Mouse (Mus musculus): Measurements from ENCODE around the gene Fam221b. TPM values are rescaled to one million over a fixed set of nuclear protein-coding genes. Genes with fewer than 3 reads are reported as not detected.

Gene Fam221b
- total and polyA plus RNA-seq, 2 experiments from 2014 or later, result 1.5 TPM; not detected in 1

DNA sequence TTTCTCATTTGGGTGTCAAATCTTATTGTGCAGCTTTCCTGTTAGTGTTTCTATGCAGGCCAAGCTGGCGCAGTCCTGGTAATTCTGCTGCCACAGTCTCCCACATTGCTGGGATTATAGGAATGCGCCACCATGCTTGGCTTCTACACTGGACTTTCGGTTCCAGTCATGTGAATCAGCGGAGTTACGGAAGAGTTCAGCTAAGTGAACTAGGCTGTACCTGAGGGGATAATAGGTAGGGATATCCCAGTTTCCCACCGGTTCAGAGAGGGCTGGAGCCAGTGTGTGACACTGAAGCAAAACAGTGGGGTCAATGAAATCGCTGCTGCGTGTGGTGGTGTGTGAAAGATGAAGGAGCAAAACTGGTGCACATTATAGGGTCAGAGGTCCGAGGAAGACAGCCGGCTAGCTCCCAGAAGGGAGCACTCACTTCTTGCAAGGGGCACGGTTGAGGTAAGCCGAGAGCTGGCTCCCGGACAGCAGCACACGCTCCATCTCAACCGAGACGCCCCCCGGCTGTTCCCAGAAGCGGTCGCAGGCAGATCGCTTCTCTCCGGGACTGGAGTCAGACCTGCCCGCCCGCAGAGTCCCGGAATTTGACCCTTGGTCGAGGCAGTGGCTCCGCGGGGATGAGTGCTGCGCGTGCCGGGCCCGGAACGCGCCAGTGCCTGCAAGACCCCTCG is 13.1 kb downstream of the Fam221b start:
- 0 out of 2 replicates have a peak, but pooled peaks cover 5% of the 10 kb centered on the region for H3K36me3 ChIP-seq (ENCODE audit: insufficient read depth, low read length)
- ATAC-seq (ENCODE audit: low FRiP score), result peak; percentile 17
- no peaks in the 10 kb centered on the region for H3K9me3 ChIP-seq (ENCODE audit: low read length)
- WGBS, result 5% methylated on average over 27 of the region's 34 CpGs
- peak overlapping the region; percentile 94 for H3K4me2 ChIP-seq (ENCODE audit: low read depth, low read length, poor library complexity, severe bottlenecking)
- DNase-seq (ENCODE audit: low spot score), result no peak
- peak overlapping the region; percentile 93 for H3K27ac ChIP-seq (ENCODE audit: low read depth, low read length)
- H3K4me3 ChIP-seq (ENCODE audit: low read depth, low read length), result peak overlapping the region; percentile 82
- no peak for TF ChIP-seq CTCF (IDR thresholded peaks at IDR 0.05)
- peak overlapping the region; percentile 90 for H3K9ac ChIP-seq (replicated peaks; ENCODE audit: low read length, poor library complexity, severe bottlenecking)
- H3K27me3 ChIP-seq (ENCODE audit: insufficient read depth, low read length), result no peaks in the 10 kb centered on the region
- H3K4me1 ChIP-seq (ENCODE audit: insufficient read depth, low read length), result no peaks in the 10 kb centered on the region

- ATAC-seq (ENCODE audit: low FRiP score) (no peak), DNase-seq (ENCODE audit: low spot score) (peak; percentile 73)
- Histone ChIP-seq H3K4me1 (ENCODE audit: insufficient read depth, low read length) (no peaks in the 10 kb centered on the region), H3K27ac (ENCODE audit: low read depth, low read length) (no peak within 1 kb of the TSS), H3K9me3 (ENCODE audit: low read length) (no peaks in the 10 kb centered on the region), H3K27me3 (ENCODE audit: insufficient read depth, low read length) (no peaks in the 10 kb centered on the region), H3K36me3 (ENCODE audit: insufficient read depth, low read length) (peaks cover 10% of the 10 kb centered on the region; the same call in 1 of the 2 replicates), H3K4me2 (ENCODE audit: low read depth, low read length, poor library complexity, severe bottlenecking) (peak within 1 kb of the TSS; percentile 45), H3K4me3 (ENCODE audit: low read depth, low read length) (peak within 1 kb of the TSS; percentile 26), H3K9ac (replicated peaks; ENCODE audit: low read length, poor library complexity, severe bottlenecking) (no peak within 1 kb of the TSS; the same call in 1 of the 2 replicates)
- 17% methylated on average over 24 of the region's 24 CpGs for WGBS
- TF ChIP-seq CTCF (IDR thresholded peaks at IDR 0.05), result peak; percentile 16; the same call in 1 of the 2 replicates
Measured at GRCm38 (mm10) chr4:43653161-43654015, 15.6 kb downstream of the Fam221b start, which contains the start of gene Spag8. Gene Spag8 (minus strand): TSS chr4:43653594.

DNA sequence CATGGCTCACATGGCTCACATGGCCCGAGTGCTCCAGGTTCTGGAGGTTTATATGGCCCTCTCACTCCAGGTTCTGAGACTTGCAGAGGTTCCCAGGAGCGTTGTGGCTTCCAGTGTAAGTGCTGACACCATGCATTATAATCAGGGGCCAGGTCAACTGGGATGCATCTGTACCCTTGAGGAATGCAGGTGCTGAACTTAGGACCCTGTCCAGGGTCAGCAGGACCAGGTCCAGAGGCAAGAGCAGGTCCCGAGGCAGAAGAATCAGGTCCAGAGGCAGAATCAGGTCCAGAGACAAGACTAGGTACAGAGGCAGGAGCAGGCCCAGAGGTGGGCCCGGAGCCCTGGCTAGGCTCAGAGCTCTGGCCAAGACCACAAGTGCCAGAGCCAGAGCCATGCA is 16.2 kb downstream of the Fam221b start:
- TF ChIP-seq CTCF (IDR thresholded peaks at IDR 0.05), result no peak
- H3K4me3 ChIP-seq (ENCODE audit: low read depth, low read length), result peak overlapping the region; percentile 26; the same call in 1 of the 2 replicates
- DNase-seq (ENCODE audit: low spot score) (no peak), ATAC-seq (ENCODE audit: low FRiP score) (no peak)
- no peaks in the 10 kb centered on the region for H3K9me3 ChIP-seq (ENCODE audit: low read length)
- no peaks in the 10 kb centered on the region for H3K4me1 ChIP-seq (ENCODE audit: insufficient read depth, low read length)
- no peaks in the 10 kb centered on the region for H3K27me3 ChIP-seq (ENCODE audit: insufficient read depth, low read length)
- 92% methylated on average over 4 of the region's 4 CpGs for WGBS
- no peak overlapping the region for H3K27ac ChIP-seq (ENCODE audit: low read depth, low read length)
- no peak overlapping the region; the same call in 1 of the 2 replicates for H3K9ac ChIP-seq (replicated peaks; ENCODE audit: low read length, poor library complexity, severe bottlenecking)
- H3K36me3 ChIP-seq (ENCODE audit: insufficient read depth, low read length), result peaks cover 12% of the 10 kb centered on the region; the same call in 1 of the 2 replicates
- H3K4me2 ChIP-seq (ENCODE audit: low read depth, low read length, poor library complexity, severe bottlenecking), result peak overlapping the region; percentile 45

- Histone ChIP-seq H3K36me3 (ENCODE audit: insufficient read depth, low read length) (peaks cover 12% of the 10 kb centered on the region), H3K27me3 (ENCODE audit: insufficient read depth, low read length) (no peaks in the 10 kb centered on the region), H3K4me2 (ENCODE audit: low read depth, low read length, poor library complexity, severe bottlenecking) (no peak overlapping the region), H3K27ac (ENCODE audit: low read depth, low read length) (no peak overlapping the region), H3K4me1 (ENCODE audit: insufficient read depth, low read length) (no peaks in the 10 kb centered on the region), H3K9ac (replicated peaks; ENCODE audit: low read length, poor library complexity, severe bottlenecking) (no peak overlapping the region), H3K4me3 (ENCODE audit: low read depth, low read length) (no peak overlapping the region), H3K9me3 (ENCODE audit: low read length) (no peaks in the 10 kb centered on the region)
- DNase-seq (ENCODE audit: low spot score), result no peak
- ATAC-seq (ENCODE audit: low FRiP score), result no peak
- TF ChIP-seq CTCF (IDR thresholded peaks at IDR 0.05), result peak; percentile 48
- 97% methylated on average over 3 of the region's 3 CpGs for WGBS
Measured at GRCm38 (mm10) chr4:43649783-43650182, 19.2 kb downstream of the Fam221b start.

DNA sequence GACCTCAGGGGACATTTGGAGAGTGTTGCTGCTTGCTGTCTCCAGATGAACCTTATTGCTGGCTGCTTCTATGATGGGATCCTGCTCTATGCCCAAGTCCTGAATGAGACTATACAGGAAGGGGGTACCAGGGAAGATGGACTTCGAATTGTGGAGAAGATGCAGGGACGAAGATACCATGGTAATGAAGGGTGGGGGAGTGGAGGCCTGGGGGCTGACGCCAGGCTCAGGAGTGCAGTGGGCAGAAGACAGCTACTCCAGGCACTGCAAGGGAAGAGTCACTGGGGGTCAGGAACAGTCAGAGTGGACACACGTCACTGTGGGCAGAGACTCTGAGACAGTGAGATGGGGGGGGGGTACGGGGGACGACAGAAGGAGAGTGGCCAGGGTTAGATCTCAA is 28.5 kb downstream of the Fam221b start:
- DNase-seq (ENCODE audit: low spot score), result no peak
- no peak for ATAC-seq (ENCODE audit: low FRiP score)
- no peak for TF ChIP-seq CTCF (IDR thresholded peaks at IDR 0.05)
- no peaks in the 10 kb centered on the region for H3K4me1 ChIP-seq (ENCODE audit: insufficient read depth, low read length)
- no peak overlapping the region for H3K27ac ChIP-seq (ENCODE audit: low read depth, low read length)
- H3K36me3 ChIP-seq (ENCODE audit: insufficient read depth, low read length), result 0 out of 2 replicates have a peak, but pooled peaks cover 7% of the 10 kb centered on the region
- no peak overlapping the region for H3K9ac ChIP-seq (replicated peaks; ENCODE audit: low read length, poor library complexity, severe bottlenecking)
- whole genome bisulfite sequencing, result 83% methylated on average over 6 of the region's 6 CpGs
- no peak overlapping the region for H3K4me2 ChIP-seq (ENCODE audit: low read depth, low read length, poor library complexity, severe bottlenecking)
- no peak overlapping the region for H3K4me3 ChIP-seq (ENCODE audit: low read depth, low read length)
- no peaks in the 10 kb centered on the region for H3K27me3 ChIP-seq (ENCODE audit: insufficient read depth, low read length)
- H3K9me3 ChIP-seq (ENCODE audit: low read length), result no peaks in the 10 kb centered on the region
